Mouse (Mus musculus) kidney, postnatal 36 days (tissue): ENCODE measurements around the gene Gsx2.
A peak's percentile ranks its signal among the peaks of the same experiment; 100 is the strongest.

Source experiments
- DNase-seq, 2 experiments: peaks; one replicate each; pipeline ENCODE4 v3.0.0; 2021 to 2022; ENCODE audit warnings: mixed read lengths in 2 of 2

The Gsx2 gene

GRCm38 (mm10) chr5:75077051-75077380 lies 1.6 kb downstream of the Gsx2 start:
- DNase-seq, result no peak

GRCm38 (mm10) chr5:75079564-75079963 lies 4.2 kb downstream of the Gsx2 start:
- no peak for DNase-seq

- DNase-seq, result no peak
These were observed 7.0 kb downstream of the Gsx2 start for GRCm38 (mm10) chr5:75082439-75082838.

- DNase-seq, result no peak
These were observed 7.7 kb downstream of the Gsx2 start for GRCm38 (mm10) chr5:75083061-75083460.

GRCm38 (mm10) chr5:75083591-75084392 lies 8.4 kb downstream of the Gsx2 start:
- peak in 1 of 2 experiments; percentile 37 for DNase-seq

GRCm38 (mm10) chr5:75084393-75084870 lies 9.0 kb downstream of the Gsx2 start:
- no peak for DNase-seq

- DNase-seq, result no peak
These were observed 9.6 kb downstream of the Gsx2 start for GRCm38 (mm10) chr5:75084871-75085520.

- no peak for DNase-seq
These were observed 10.1 kb downstream of the Gsx2 start for GRCm38 (mm10) chr5:75085521-75085875.

- DNase-seq, result no peak
These were observed 10.5 kb downstream of the Gsx2 start for GRCm38 (mm10) chr5:75085906-75086305.

GRCm38 (mm10) chr5:75106511-75106910 lies 31.1 kb downstream of the Gsx2 start:
- DNase-seq, result no peak

GRCm38 (mm10) chr5:75109368-75109767 lies 34.0 kb downstream of the Gsx2 start:
- DNase-seq, result no peak

- DNase-seq, result no peak
These were observed 36.4 kb downstream of the Gsx2 start for GRCm38 (mm10) chr5:75111781-75112180.

GRCm38 (mm10) chr5:75118840-75119239 lies 43.4 kb downstream of the Gsx2 start:
- DNase-seq, result peak in 1 of 2 experiments; percentile 17

GRCm38 (mm10) chr5:75121646-75122045 lies 46.2 kb downstream of the Gsx2 start:
- DNase-seq, result no peak
